Mouse (Mus musculus): ENCODE data around the gene Tmem248.
A peak's percentile ranks its signal among the peaks of the same experiment; 100 is the strongest.

Tmem248 gene

DNA sequence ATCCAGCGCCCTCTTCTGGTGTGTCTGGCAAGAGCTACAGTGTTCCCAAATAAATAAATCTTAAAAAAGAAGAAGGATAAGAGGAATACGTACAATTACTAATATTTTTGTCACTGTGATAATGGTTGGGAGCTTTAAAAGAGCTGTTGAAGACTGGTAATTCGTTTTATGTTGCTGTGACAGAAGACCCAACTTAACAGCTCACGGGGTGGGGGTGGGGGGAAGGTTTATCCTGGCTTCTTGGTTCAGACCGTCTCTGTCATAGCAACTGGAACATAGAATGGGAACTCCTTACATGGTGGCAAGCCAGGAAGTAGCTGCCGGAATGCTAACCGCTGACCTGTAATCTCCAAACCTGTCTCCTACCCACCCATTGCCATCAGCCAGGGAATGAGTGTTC, at the start of gene Tmem248:
Gene Tmem248, plus strand, starts transcription at position 301 of the 400 bp plus-strand sequence.
- no peak for DNase-seq

DNA sequence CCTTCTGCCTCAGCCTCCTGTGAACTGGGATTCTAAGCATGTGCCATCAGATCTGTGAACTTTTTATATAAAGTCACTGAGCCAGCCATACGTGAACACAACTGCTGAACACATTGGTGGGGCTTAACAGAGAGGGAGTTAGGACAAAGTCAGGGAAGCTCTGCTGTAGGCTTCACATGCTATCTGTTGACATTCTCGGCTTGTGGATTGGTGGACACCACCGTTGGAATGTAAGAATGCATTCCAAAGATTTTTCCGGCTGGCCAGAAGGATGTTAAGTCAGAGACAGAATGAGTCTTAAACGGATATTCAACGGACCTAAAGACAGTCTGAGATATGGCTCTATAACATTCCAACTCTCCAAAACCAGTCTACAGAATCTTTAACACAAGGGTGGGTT, 47.8 kb upstream of the Tmem248 start:
- DNase-seq: peak; percentile 32

DNA sequence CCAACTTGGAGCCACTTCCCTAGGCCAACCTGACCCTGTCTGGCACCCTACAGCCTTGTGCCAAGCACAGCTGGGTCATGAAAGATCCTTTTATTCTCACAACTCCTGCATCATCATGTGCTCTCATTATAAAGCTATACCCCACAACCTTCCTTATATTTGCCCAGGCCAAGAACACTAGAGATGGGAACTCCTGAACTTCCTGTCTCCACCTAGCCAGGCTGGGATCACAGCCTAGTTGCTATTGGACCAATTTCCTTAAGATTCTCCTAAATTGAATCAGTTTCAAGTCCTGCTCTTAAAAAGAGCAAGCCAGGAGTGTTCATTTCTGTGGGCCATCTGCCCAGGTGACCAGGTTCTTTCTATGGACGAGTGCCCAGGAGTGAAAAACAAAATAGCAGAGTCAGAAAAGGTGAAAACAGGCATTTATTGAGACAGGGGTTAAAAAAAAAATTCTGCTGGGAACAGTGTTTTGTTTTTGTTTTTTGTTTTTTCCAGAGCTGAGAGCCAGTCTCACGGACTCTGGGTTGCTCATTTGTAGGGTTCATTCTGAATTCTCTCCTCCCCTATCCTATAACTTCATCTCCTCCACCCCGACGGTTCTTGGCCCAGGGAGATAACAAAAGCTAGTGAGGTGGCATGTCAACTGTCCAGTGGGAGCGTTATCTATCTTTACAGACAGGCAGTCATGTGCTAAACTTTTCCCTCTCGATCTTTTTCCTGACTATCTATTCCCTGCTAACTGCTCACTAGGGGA, 46.0 kb upstream of the Tmem248 start:
- no peak for DNase-seq

GRCm38 (mm10) chr5:130171423-130171954, 45.4 kb upstream of the Tmem248 start, which contains the start of gene Rabgef1:
TSS of gene Rabgef1 (plus strand) at chr5:130171798.
- DNase-seq: peak; percentile 97

- DNase-seq: peak; percentile 70
Measured at GRCm38 (mm10) chr5:130171956-130172601, 44.8 kb upstream of the Tmem248 start.

- no peak for DNase-seq
Measured at GRCm38 (mm10) chr5:130173012-130173411, 43.9 kb upstream of the Tmem248 start.

DNA sequence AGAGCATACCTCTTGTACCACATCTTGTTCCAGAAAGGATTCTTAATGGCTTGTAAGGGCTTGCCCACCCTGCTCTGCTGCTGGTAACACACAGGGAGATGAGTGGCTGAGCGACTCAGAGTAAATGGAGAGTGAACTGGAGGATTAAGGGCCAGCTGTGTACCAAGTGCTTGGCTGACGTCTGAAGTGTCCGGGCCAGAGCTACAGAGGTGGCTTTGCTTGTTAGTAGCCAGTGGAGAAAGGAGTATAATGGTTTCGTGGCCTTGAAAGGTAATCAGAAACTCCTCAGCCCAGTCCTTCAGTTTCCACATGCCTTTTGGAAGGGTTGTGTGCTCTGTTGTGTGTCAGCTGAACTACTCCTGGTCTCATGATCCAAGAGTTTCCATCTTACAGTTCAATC, 39.0 kb upstream of the Tmem248 start:
- DNase-seq: peak; percentile 45

DNA sequence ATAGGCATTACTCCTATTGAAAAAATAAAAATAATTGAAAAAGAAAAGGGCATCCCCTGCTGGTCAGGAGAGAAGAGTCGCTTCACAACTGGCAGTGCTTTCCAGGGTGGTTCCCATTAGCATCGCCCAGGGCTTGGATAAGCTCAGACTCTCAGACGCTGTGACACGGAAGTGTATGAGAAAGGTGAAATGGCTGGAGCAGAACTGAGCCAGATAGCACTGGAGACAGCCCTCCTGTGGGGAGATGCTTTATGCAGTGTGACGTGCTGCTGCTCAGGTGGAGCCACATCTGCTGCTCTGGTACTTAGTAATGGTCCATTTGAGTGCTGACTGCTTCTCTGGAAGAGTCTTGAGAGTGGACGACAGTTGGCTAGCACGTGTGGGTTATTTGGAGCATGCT, 36.5 kb upstream of the Tmem248 start:
- DNase-seq: no peak

- no peak for DNase-seq
Measured at GRCm38 (mm10) chr5:130181740-130182540, 34.9 kb upstream of the Tmem248 start.

GRCm38 (mm10) chr5:130182541-130182821, 34.4 kb upstream of the Tmem248 start:
- DNase-seq: no peak

GRCm38 (mm10) chr5:130184193-130184856, 32.6 kb upstream of the Tmem248 start:
- DNase-seq: no peak

DNA sequence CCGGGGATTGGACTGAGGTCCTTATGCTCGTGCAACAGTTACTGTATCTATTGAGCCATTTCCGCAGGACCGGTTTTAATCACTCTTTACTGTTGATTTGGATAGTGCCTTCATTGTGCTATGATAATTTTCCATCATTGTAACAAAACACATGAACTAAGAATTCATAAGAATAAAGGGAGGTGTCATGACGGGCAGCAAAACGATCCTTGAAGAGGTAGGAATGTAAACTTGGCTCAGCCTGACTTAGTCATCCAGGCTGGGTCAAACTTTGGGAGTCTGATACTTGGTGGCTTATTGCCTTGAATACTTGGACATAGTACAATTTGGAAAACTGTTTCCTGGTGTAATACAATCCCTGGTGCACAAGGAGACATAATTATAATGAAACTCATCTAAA, 31.6 kb upstream of the Tmem248 start:
- DNase-seq: no peak

DNA sequence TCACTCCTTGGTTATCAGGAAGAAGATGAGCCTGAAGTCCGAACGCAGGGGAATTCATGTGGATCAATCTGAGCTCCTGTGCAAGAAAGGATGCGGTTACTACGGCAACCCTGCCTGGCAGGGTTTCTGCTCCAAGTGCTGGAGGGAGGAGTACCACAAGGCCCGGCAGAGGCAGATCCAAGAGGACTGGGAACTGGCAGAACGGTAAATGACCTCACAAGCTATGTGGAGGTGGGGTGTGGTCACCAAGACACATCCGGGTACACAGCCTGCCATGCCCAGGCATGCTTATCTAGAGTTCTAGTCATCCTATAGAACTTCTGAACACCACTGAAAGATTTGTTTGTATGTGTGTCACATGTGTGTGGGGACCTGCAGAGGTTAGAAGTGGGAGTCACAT, 29.5 kb upstream of the Tmem248 start:
- DNase-seq: no peak

GRCm38 (mm10) chr5:130190909-130191308, 26.0 kb upstream of the Tmem248 start:
- DNase-seq: no peak

DNA sequence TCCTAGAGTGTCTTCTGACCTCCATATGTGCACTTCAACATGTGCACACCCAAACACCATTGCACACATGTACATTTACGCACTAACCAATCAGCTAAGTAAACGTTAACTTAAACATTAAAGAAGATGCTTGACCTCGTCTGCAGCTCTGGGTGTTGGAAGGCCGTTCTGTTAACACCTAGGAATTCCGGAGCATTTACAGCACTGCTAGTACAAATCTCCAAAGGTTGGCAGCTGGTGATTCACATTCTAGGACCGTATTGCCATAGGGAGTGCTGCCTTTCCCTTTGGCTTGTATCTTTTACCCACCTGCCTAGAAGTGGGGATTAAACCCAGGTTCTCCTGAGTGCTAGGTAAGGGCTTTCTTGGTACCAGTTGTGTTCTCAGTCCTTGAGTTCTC, 25.0 kb upstream of the Tmem248 start:
- no peak for DNase-seq

- peak; percentile 56 for DNase-seq
Measured at GRCm38 (mm10) chr5:130192356-130192944, 24.4 kb upstream of the Tmem248 start.

DNA sequence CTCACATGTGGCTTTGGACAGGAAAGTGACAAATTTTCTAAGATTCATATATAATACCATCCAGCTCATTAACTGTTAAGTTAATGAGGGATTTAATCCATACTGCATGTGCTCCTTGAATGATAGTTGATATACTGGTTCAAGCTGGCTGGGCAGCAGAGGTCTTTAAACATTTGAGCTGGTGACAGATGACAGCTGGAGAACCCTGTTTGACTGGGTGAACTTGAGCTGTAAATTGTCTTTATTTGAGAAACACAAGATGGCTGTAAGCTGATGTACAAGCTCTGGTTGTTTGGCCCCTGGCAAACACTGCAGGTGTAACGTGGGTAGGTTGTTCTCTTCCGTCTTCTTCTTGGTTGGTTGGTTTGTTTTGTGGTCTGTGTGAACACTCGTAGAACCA, 23.1 kb upstream of the Tmem248 start:
- DNase-seq: no peak

DNA sequence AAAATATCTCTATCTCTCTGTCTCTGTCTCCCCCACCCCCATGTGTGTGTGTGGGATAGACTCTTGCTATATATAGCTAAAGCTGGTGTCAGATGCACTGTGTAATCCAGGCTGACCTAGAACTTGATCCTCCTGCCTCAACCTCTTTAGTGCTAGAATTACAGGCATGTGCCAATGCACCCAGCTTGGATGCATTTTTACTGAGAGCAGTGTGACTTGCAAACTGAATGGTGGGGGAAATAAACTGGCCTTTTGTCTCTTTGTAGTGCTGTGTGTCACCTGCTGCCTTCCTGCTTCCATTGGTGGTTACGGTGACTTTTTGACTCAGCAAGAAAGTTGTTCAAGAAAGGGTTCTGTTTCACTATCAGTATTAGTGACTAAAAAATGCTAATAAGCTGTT, 20.6 kb upstream of the Tmem248 start:
- DNase-seq: no peak

GRCm38 (mm10) chr5:130197454-130197853, 19.4 kb upstream of the Tmem248 start:
- no peak for DNase-seq

GRCm38 (mm10) chr5:130197981-130198380, 18.9 kb upstream of the Tmem248 start:
- DNase-seq: no peak

DNA sequence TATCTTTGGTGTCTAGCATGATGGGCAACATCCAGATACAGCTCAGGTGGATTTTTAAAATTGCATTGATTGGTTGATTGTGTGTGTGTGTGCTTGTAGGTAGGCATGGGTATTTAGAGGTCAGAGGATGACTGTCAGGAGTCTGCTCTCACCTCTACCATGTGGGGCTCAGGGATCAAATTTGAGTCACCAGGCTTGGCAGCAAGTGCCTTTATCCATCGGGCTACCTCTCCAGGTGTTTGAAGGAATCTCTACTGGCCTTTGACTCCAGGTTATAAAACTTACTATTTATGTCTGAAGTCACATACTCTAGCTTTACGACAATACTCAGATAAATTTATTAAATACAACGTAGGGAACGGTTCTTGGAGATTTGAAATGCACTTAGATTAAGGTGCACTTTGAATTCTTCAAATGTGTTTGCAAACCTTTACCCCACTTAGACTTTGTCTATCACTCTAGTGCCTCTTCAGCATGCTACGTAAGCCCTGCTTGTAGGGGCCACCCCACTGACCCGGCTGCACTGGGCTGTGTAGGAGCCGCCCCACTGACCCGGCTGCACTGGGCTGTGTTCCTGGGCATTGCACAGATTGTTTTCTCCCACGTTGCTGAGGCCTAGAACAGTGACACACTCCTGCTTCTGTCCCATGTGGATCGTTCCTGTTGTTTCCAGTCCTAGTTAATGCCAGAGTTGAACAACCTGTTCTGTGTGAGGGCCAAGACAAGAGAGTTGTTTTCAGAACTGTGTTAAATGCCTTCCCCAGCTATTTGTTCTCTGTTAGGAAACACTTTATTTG, 16.4 kb upstream of the Tmem248 start:
- DNase-seq: peak; percentile 57

DNA sequence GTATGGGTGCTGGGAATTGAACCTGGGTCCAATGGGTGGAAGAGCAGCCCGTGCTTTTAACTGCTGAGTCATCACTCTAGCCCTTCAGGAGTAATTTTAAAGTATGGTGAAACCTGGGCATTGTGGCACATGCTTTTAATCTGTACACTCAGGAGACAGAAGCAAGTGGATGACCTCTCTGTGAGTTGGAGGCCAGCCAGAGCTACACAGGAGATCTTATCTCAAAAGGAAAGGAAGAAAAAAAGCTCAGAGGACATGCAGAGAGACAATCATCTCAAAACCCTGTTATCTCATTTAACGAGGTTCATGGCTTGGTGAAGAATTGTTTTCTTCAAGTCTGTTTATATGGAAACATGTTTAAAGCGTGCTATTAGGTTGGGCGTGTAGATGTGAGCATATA, 12.9 kb upstream of the Tmem248 start:
- DNase-seq: no peak

All from lung, postnatal 10 days (tissue).